Mouse (Mus musculus): ENCODE data around the gene Agap3. TPM values are rescaled to one million over a fixed set of nuclear protein-coding genes. Genes with fewer than 3 reads are reported as not detected.

Gene Agap3
- polyA plus RNA-seq, 1 experiment from 2014 or later = 24.6 TPM

DNA sequence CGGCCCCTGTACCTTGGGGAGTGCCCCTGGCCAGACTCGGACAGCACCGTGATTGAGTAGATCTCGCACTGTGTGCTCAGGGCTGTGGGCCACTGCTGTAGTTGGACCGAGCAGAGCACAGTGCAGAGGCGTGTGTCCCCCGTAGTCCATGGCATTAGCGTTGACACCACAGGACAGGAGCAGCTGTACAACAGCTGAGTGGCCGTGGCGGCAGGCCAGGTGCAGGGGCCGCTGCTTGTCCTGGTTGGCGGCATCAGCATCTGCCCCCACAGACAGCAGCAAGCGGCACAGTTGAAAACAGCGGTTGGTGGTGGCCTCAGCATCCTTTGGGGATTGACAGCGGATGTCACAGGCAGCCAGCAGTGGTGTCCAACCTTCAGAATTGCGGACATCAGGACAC is 85.6 kb downstream of the Agap3 start:
- Histone ChIP-seq H3K4me3 (ENCODE audit: low read depth, low read length) (no peak overlapping the region), H3K27me3 (ENCODE audit: control insufficient read depth, insufficient read depth, low read length) (peaks cover 18% of the 10 kb centered on the region), H3K9me3 (replicated peaks; ENCODE audit: control insufficient read depth, low read length) (no peaks in the 10 kb centered on the region), H3K27ac (ENCODE audit: low read depth, low read length) (no peak overlapping the region), H3K36me3 (ENCODE audit: control insufficient read depth, insufficient read depth, low read length) (no peaks in the 10 kb centered on the region), H3K4me2 (no peak overlapping the region), H3K4me1 (ENCODE audit: control insufficient read depth, insufficient read depth, low read length) (peaks cover 16% of the 10 kb centered on the region), H3K9ac (ENCODE audit: low read depth, low read length) (0 out of 2 replicates have a peak overlapping the region, but pooled peaks have one; percentile 16)
- WGBS (ENCODE audit: insufficient replicate concordance) = 69% methylated on average over 16 of the region's 16 CpGs
- no peak for ATAC-seq (replicated peaks; ENCODE audit: insufficient number of reproducible peaks, low FRiP score, low TSS enrichment)

DNA sequence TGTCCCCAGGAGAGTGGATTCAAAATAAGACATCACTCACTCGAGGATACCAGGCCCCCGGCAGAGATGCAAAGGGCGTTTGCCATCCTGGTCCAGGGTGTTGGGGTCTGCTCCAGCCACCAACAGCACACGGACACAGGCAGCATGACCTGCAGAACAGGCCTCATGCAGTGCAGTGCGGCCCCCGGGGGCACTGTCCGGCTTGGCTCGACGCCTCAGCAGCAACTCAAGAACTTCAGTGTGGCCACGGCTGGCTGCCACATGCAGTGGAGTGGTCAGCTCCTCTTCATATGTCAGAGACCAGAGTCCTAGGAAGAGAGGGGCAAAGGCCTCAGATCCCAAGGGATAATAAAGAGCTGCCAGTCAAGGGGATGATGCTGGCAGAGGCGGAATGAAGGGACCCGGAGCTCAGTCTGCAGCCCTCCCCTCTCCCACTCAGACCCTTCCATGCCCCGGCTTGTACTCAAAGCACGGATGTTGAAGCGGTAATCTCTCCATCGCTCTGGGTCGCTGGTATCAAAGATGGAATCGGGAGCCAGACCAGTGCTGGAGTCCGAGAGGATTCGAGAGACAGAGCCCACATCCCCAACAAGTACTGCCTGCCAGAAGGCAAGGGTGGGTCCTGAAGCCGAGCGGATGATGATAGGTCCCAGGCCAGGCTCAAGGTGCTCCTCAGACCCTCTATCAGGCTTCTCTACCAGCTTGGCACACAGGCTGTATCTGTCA is 87.8 kb downstream of the Agap3 start:
- Histone ChIP-seq H3K4me3 (ENCODE audit: low read depth, low read length) (no peak overlapping the region), H3K4me1 (ENCODE audit: control insufficient read depth, insufficient read depth, low read length) (peaks cover 16% of the 10 kb centered on the region), H3K9ac (ENCODE audit: low read depth, low read length) (no peak overlapping the region), H3K4me2 (peak overlapping the region; percentile 68), H3K36me3 (ENCODE audit: control insufficient read depth, insufficient read depth, low read length) (no peaks in the 10 kb centered on the region), H3K27ac (ENCODE audit: low read depth, low read length) (no peak overlapping the region), H3K9me3 (replicated peaks; ENCODE audit: control insufficient read depth, low read length) (no peaks in the 10 kb centered on the region), H3K27me3 (ENCODE audit: control insufficient read depth, insufficient read depth, low read length) (peaks cover 3% of the 10 kb centered on the region)
- ATAC-seq (replicated peaks; ENCODE audit: insufficient number of reproducible peaks, low FRiP score, low TSS enrichment) = no peak
- WGBS (ENCODE audit: insufficient replicate concordance) = 75% methylated on average over 22 of the region's 22 CpGs

- H3K4me3 ChIP-seq (ENCODE audit: low read depth, low read length) = peak within 1 kb of the TSS; percentile 21
- no peaks in the 10 kb centered on the region for H3K9me3 ChIP-seq (replicated peaks; ENCODE audit: control insufficient read depth, low read length)
- no peaks in the 10 kb centered on the region for H3K36me3 ChIP-seq (ENCODE audit: control insufficient read depth, insufficient read depth, low read length)
- peak; percentile 19; the same call in 1 of the 2 replicates for ATAC-seq (replicated peaks; ENCODE audit: insufficient number of reproducible peaks, low FRiP score, low TSS enrichment)
- peak within 1 kb of the TSS; percentile 66 for H3K27ac ChIP-seq (ENCODE audit: low read depth, low read length)
- 10% methylated on average over 14 of the region's 14 CpGs for WGBS (ENCODE audit: insufficient replicate concordance)
- peak within 1 kb of the TSS; percentile 56 for H3K9ac ChIP-seq (ENCODE audit: low read depth, low read length)
- peaks cover 16% of the 10 kb centered on the region for H3K4me1 ChIP-seq (ENCODE audit: control insufficient read depth, insufficient read depth, low read length)
- peaks cover 3% of the 10 kb centered on the region for H3K27me3 ChIP-seq (ENCODE audit: control insufficient read depth, insufficient read depth, low read length)
- H3K4me2 ChIP-seq = peak within 1 kb of the TSS; percentile 68
Measured at GRCm38 (mm10) chr5:24540387-24541143, 88.6 kb downstream of the Agap3 start, which contains the start of gene Asb10. Gene Asb10 (minus strand): TSS chr5:24540978.

- ATAC-seq (replicated peaks; ENCODE audit: insufficient number of reproducible peaks, low FRiP score, low TSS enrichment) = no peak
- H3K27ac ChIP-seq (ENCODE audit: low read depth, low read length) = no peak overlapping the region
Measured at GRCm38 (mm10) chr5:24541144-24541569, 89.2 kb downstream of the Agap3 start.

DNA sequence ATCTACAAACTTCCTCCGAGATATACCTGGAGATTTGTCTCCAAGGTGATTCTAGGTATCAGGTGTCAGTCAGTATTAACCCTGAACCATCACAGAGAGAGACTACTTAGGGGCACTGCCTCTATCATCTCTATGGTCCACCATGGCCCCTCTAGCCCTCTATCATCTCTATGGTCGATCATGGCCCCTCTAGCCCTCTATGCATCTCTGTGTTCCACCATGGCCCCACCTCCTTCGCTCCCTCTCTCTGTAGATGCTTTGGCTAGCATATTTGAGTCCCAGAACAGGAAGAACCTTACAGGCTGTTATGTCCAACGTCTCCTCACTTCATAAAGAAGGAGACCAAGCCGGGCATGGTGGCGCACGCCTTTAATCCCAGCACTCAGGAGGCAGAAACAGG is 90.7 kb downstream of the Agap3 start:
- no peak for ATAC-seq (replicated peaks; ENCODE audit: insufficient number of reproducible peaks, low FRiP score, low TSS enrichment)
- Histone ChIP-seq H3K4me1 (ENCODE audit: control insufficient read depth, insufficient read depth, low read length) (peaks cover 16% of the 10 kb centered on the region), H3K9ac (ENCODE audit: low read depth, low read length) (no peak overlapping the region), H3K4me2 (no peak overlapping the region), H3K4me3 (ENCODE audit: low read depth, low read length) (no peak overlapping the region), H3K27me3 (ENCODE audit: control insufficient read depth, insufficient read depth, low read length) (peaks cover under 1% of the 10 kb centered on the region), H3K36me3 (ENCODE audit: control insufficient read depth, insufficient read depth, low read length) (no peaks in the 10 kb centered on the region), H3K9me3 (replicated peaks; ENCODE audit: control insufficient read depth, low read length) (no peaks in the 10 kb centered on the region), H3K27ac (ENCODE audit: low read depth, low read length) (no peak overlapping the region)
- 77% methylated on average over 7 of the region's 7 CpGs for WGBS (ENCODE audit: insufficient replicate concordance)

More at GRCm38 (mm10) chr5:24541144-24541569, 89.2 kb downstream of the Agap3 start:
- no peaks in the 10 kb centered on the region for H3K36me3 ChIP-seq (ENCODE audit: control insufficient read depth, insufficient read depth, low read length)
- no peaks in the 10 kb centered on the region for H3K9me3 ChIP-seq (replicated peaks; ENCODE audit: control insufficient read depth, low read length)
- H3K27me3 ChIP-seq (ENCODE audit: control insufficient read depth, insufficient read depth, low read length) = peaks cover 3% of the 10 kb centered on the region
- H3K4me3 ChIP-seq (ENCODE audit: low read depth, low read length) = peak overlapping the region; percentile 21
- H3K4me1 ChIP-seq (ENCODE audit: control insufficient read depth, insufficient read depth, low read length) = peaks cover 16% of the 10 kb centered on the region
- H3K4me2 ChIP-seq = peak overlapping the region; percentile 68
- 6% methylated on average over 6 of the region's 6 CpGs for WGBS (ENCODE audit: insufficient replicate concordance)
- peak overlapping the region; percentile 4; the same call in 1 of the 2 replicates for H3K9ac ChIP-seq (ENCODE audit: low read depth, low read length)

- H3K27me3 ChIP-seq (ENCODE audit: control insufficient read depth, insufficient read depth, low read length) = peaks cover 25% of the 10 kb centered on the region
- 34% methylated on average over 26 of the region's 26 CpGs for WGBS (ENCODE audit: insufficient replicate concordance)
- ATAC-seq (replicated peaks; ENCODE audit: insufficient number of reproducible peaks, low FRiP score, low TSS enrichment) = no peak; the same call in 1 of the 2 replicates
- peak overlapping the region; percentile 42 for H3K4me2 ChIP-seq
- no peak overlapping the region for H3K4me3 ChIP-seq (ENCODE audit: low read depth, low read length)
- no peak overlapping the region for H3K9ac ChIP-seq (ENCODE audit: low read depth, low read length)
- no peaks in the 10 kb centered on the region for H3K4me1 ChIP-seq (ENCODE audit: control insufficient read depth, insufficient read depth, low read length)
- no peaks in the 10 kb centered on the region for H3K9me3 ChIP-seq (replicated peaks; ENCODE audit: control insufficient read depth, low read length)
- no peak overlapping the region for H3K27ac ChIP-seq (ENCODE audit: low read depth, low read length)
- H3K36me3 ChIP-seq (ENCODE audit: control insufficient read depth, insufficient read depth, low read length) = no peaks in the 10 kb centered on the region
Measured at GRCm38 (mm10) chr5:24550598-24551316, 98.8 kb downstream of the Agap3 start.

DNA sequence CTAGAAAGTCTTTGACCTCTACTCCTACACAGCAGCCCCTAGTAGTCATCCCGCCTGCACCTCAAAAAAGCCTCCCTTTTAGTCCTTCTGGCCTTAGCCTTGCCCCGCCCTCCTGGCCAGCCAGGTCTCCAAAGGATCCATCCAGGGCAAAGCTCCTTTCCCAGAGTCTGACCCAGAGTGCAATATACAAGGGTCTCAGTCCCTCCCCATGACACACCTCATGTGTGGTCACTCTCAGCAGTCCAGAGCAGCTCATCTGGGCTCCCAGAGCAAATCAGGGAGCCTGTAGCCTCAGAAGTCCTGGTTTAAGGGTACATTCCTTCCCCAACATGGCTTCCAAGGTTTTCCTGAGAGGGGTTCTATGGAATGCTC is 99.3 kb downstream of the Agap3 start:
- H3K9me3 ChIP-seq (replicated peaks; ENCODE audit: control insufficient read depth, low read length) = no peaks in the 10 kb centered on the region
- no peak overlapping the region for H3K4me3 ChIP-seq (ENCODE audit: low read depth, low read length)
- H3K36me3 ChIP-seq (ENCODE audit: control insufficient read depth, insufficient read depth, low read length) = no peaks in the 10 kb centered on the region
- H3K4me2 ChIP-seq = peak overlapping the region; percentile 42
- no peak overlapping the region for H3K9ac ChIP-seq (ENCODE audit: low read depth, low read length)
- H3K4me1 ChIP-seq (ENCODE audit: control insufficient read depth, insufficient read depth, low read length) = no peaks in the 10 kb centered on the region
- no peak for ATAC-seq (replicated peaks; ENCODE audit: insufficient number of reproducible peaks, low FRiP score, low TSS enrichment)
- WGBS (ENCODE audit: insufficient replicate concordance) = 51% methylated on average over 2 of the region's 2 CpGs
- H3K27ac ChIP-seq (ENCODE audit: low read depth, low read length) = no peak overlapping the region
- H3K27me3 ChIP-seq (ENCODE audit: control insufficient read depth, insufficient read depth, low read length) = peaks cover 25% of the 10 kb centered on the region

All from heart, embryonic 11.5 days (tissue).